Mouse (Mus musculus) bone marrow, adult 2 months (tissue): ENCODE measurements at regions not wholly inside any gene's neighbourhood (a gene's known extent, or its start where the extent isn't known, plus 50 kb on each side); places are given as distances from the start of the nearest gene placed in this dataset.

Experiments used
- CTCF ChIP-seq: fragments of 200-500 bp; IDR thresholded peaks from 2 replicates; pipeline ENCODE4 v1.5.1; 2011; ENCODE audit warnings: low read length, control low read depth; ENCODE audit not compliant: control insufficient read depth, insufficient read depth
- POLR2A ChIP-seq: fragments of 200-500 bp; IDR thresholded peaks from 2 replicates; pipeline ENCODE4 v1.6.1; 2011; ENCODE audit warnings: low read depth, mild to moderate bottlenecking, control low read depth, low read length, borderline replicate concordance; ENCODE audit not compliant: control insufficient read depth

- no peak for TF ChIP-seq CTCF
- no peak for TF ChIP-seq POLR2A
Measured at GRCm38 (mm10) chr3:35245003-35245402, 508.9 kb upstream of the Atp11b start.
